Mouse (Mus musculus) bone marrow macrophage, adult 2 months (primary cell): ENCODE data around the gene Sptbn1.

Experiments used
- CTCF ChIP-seq: IDR thresholded peaks from 2 replicates; pipeline ENCODE4 v1.5.1; 2012; ENCODE audit warnings: low read depth, mild to moderate bottlenecking, low read length, moderate library complexity
- POLR2A ChIP-seq: IDR thresholded peaks from 2 replicates; pipeline ENCODE4 v1.6.1; 2012; ENCODE audit warnings: mild to moderate bottlenecking, low read depth, low read length, borderline replicate concordance

GRCm38 (mm10) chr11:30198091-30198675 lies 69.8 kb downstream of the Sptbn1 start:
- TF ChIP-seq POLR2A, result no peak
- no peak for TF ChIP-seq CTCF
